In the genomic region with DNA sequence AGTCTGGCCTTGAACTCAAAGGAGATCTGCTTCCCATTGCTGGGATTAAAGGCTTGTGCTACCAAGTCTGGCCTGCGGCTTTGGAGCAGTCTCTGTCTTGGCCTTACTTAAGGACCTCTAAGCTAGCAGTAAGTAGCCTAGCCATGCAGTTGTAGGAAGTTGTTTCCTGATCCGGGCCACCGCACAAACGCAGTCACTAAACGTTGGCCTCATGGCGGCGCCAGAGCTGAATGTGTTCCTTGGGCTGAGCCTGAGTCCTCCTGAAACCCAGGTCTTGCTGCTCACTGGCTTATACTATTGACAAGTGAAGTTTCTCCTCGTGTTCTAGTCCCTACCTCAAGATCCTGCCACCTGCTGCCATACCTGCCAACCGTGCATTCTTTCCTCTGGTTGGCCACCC, we compare ENCODE assay signal across 12 mouse cellular contexts. TPM values are rescaled to one million over a fixed set of nuclear protein-coding genes. Genes with fewer than 3 reads are reported as not detected.
DNase-seq lines count a peak whose midpoint lies in the region; ATAC-seq and TF ChIP-seq lines count a peak whose summit lies in the region.
"Had no signal": no experiment of that assay in that cellular context is flagged by ENCODE, and none has a peak within 500 bp of the region (broad histone marks: within the 10 kb centered on the region; RNA-seq: fewer than 3 reads in every experiment).

No protein-coding gene starts in this region.

- H3K4me1 ChIP-seq in forebrain, embryonic 13.5 days: no peaks in the 10 kb centered on the region
- H3K4me1 ChIP-seq in forebrain, embryonic 15.5 days: no peaks in the 10 kb centered on the region
- no peaks in the 10 kb centered on the region for H3K4me1 ChIP-seq in liver, postnatal 0 days (ENCODE audit: insufficient read depth)
- no peaks in the 10 kb centered on the region; the same call in 1 of the 2 replicates for H3K4me1 ChIP-seq in liver, embryonic 11.5 days (replicated peaks; ENCODE audit: control insufficient read depth, insufficient read depth, low read length)
- H3K4me1 ChIP-seq in ES-Bruce4 (ENCODE audit: control insufficient read depth, insufficient read depth, low read length): no peaks in the 10 kb centered on the region
- no peaks in the 10 kb centered on the region for H3K4me1 ChIP-seq in embryonic facial prominence, embryonic 14.5 days (ENCODE audit: control insufficient read depth, insufficient read depth, low read length)
- H3K4me1 ChIP-seq: embryonic facial prominence, embryonic 13.5 days had no signal

- H3K27ac ChIP-seq in forebrain, embryonic 13.5 days: no peak overlapping the region
- no peak overlapping the region for H3K27ac ChIP-seq in forebrain, embryonic 15.5 days (replicated peaks)
- no peak overlapping the region for H3K27ac ChIP-seq in liver, postnatal 0 days (ENCODE audit: low read depth)
- H3K27ac ChIP-seq in liver, embryonic 11.5 days (ENCODE audit: low read depth, low read length): no peak overlapping the region
- H3K27ac ChIP-seq in ES-Bruce4 (ENCODE audit: insufficient read depth, low read length): no peak overlapping the region
- no peak overlapping the region for H3K27ac ChIP-seq in embryonic facial prominence, embryonic 14.5 days (replicated peaks; ENCODE audit: low read depth, low read length)
- H3K27ac ChIP-seq: embryonic facial prominence, embryonic 13.5 days; heart, embryonic 13.5 days had no signal

- H3K9me3 ChIP-seq in forebrain, embryonic 13.5 days (replicated peaks): no peaks in the 10 kb centered on the region
- H3K9me3 ChIP-seq in forebrain, embryonic 15.5 days: no peaks in the 10 kb centered on the region
- H3K9me3 ChIP-seq in liver, postnatal 0 days (ENCODE audit: low read length): no peaks in the 10 kb centered on the region
- H3K9me3 ChIP-seq in liver, embryonic 11.5 days (ENCODE audit: control insufficient read depth, low read length): no peaks in the 10 kb centered on the region
- no peaks in the 10 kb centered on the region for H3K9me3 ChIP-seq in ES-Bruce4 (replicated peaks; ENCODE audit: control insufficient read depth, insufficient read depth, low read length, poor library complexity, severe bottlenecking)
- H3K9me3 ChIP-seq in embryonic facial prominence, embryonic 14.5 days (ENCODE audit: control insufficient read depth, low read length): no peaks in the 10 kb centered on the region
- H3K9me3 ChIP-seq: embryonic facial prominence, embryonic 13.5 days; heart, embryonic 13.5 days had no signal

- H3K4me3 ChIP-seq in forebrain, embryonic 13.5 days: no peak overlapping the region
- H3K4me3 ChIP-seq in forebrain, embryonic 15.5 days: no peak overlapping the region
- no peak overlapping the region for H3K4me3 ChIP-seq in liver, postnatal 0 days (ENCODE audit: low read depth, low read length)
- no peak overlapping the region for H3K4me3 ChIP-seq in liver, embryonic 11.5 days (ENCODE audit: low read depth, low read length)
- no peak overlapping the region for H3K4me3 ChIP-seq in ES-Bruce4 (ENCODE audit: low read depth, low read length)
- H3K4me3 ChIP-seq in embryonic facial prominence, embryonic 14.5 days (ENCODE audit: low read depth, low read length): no peak overlapping the region
- H3K4me3 ChIP-seq: embryonic facial prominence, embryonic 13.5 days; heart, embryonic 13.5 days; myocyte had no signal

- no peak for TF ChIP-seq EP300 in liver, postnatal 0 days (IDR thresholded peaks at IDR 0.05; ENCODE audit: low read depth)
- TF ChIP-seq EP300 in ES-Bruce4 (IDR thresholded peaks at IDR 0.05; ENCODE audit: insufficient read depth, low read depth, low read length): no peak

- no peaks in the 10 kb centered on the region for H3K36me3 ChIP-seq in forebrain, embryonic 13.5 days (ENCODE audit: poor library complexity, severe bottlenecking)
- H3K36me3 ChIP-seq in forebrain, embryonic 15.5 days: no peaks in the 10 kb centered on the region
- H3K36me3 ChIP-seq in liver, postnatal 0 days (replicated peaks; ENCODE audit: insufficient read depth, low read length): no peaks in the 10 kb centered on the region
- no peaks in the 10 kb centered on the region for H3K36me3 ChIP-seq in liver, embryonic 11.5 days (ENCODE audit: control insufficient read depth, insufficient read depth, low read length)
- no peaks in the 10 kb centered on the region for H3K36me3 ChIP-seq in ES-Bruce4 (ENCODE audit: control insufficient read depth, insufficient read depth, low read length, poor library complexity, severe bottlenecking)
- no peaks in the 10 kb centered on the region for H3K36me3 ChIP-seq in embryonic facial prominence, embryonic 14.5 days (ENCODE audit: control insufficient read depth, insufficient read depth, low read length)
- H3K36me3 ChIP-seq: embryonic facial prominence, embryonic 13.5 days had no signal

- no peak overlapping the region for H3K9ac ChIP-seq in forebrain, embryonic 13.5 days
- no peak overlapping the region for H3K9ac ChIP-seq in forebrain, embryonic 15.5 days (replicated peaks)
- H3K9ac ChIP-seq in liver, postnatal 0 days (replicated peaks): no peak overlapping the region
- H3K9ac ChIP-seq in liver, embryonic 11.5 days (ENCODE audit: low read depth, low read length): no peak overlapping the region
- H3K9ac ChIP-seq in ES-Bruce4 (ENCODE audit: low read depth, poor library complexity, severe bottlenecking): no peak overlapping the region
- H3K9ac ChIP-seq in embryonic facial prominence, embryonic 14.5 days (ENCODE audit: low read depth, low read length): no peak overlapping the region
- H3K9ac ChIP-seq: embryonic facial prominence, embryonic 13.5 days; heart, embryonic 13.5 days had no signal

- no peak overlapping the region for H3K4me2 ChIP-seq in forebrain, embryonic 13.5 days
- no peak overlapping the region for H3K4me2 ChIP-seq in forebrain, embryonic 15.5 days (replicated peaks)
- H3K4me2 ChIP-seq in liver, postnatal 0 days (ENCODE audit: low read depth, low read length): no peak overlapping the region
- no peak overlapping the region for H3K4me2 ChIP-seq in liver, embryonic 11.5 days
- no peak overlapping the region for H3K4me2 ChIP-seq in embryonic facial prominence, embryonic 14.5 days (ENCODE audit: low read depth, low read length)
- H3K4me2 ChIP-seq: embryonic facial prominence, embryonic 13.5 days; heart, embryonic 13.5 days had no signal

- no peaks in the 10 kb centered on the region for H3K27me3 ChIP-seq in forebrain, embryonic 13.5 days
- H3K27me3 ChIP-seq in forebrain, embryonic 15.5 days: no peaks in the 10 kb centered on the region
- no peaks in the 10 kb centered on the region for H3K27me3 ChIP-seq in liver, postnatal 0 days (ENCODE audit: insufficient read depth, low read length)
- no peaks in the 10 kb centered on the region for H3K27me3 ChIP-seq in liver, embryonic 11.5 days (replicated peaks; ENCODE audit: control insufficient read depth, insufficient read depth, low read length)
- no peaks in the 10 kb centered on the region for H3K27me3 ChIP-seq in ES-Bruce4 (ENCODE audit: control insufficient read depth, insufficient read depth, low read length, poor library complexity, severe bottlenecking)
- no peaks in the 10 kb centered on the region for H3K27me3 ChIP-seq in embryonic facial prominence, embryonic 14.5 days (replicated peaks; ENCODE audit: control insufficient read depth, insufficient read depth, low read length)
- H3K27me3 ChIP-seq: embryonic facial prominence, embryonic 13.5 days; heart, embryonic 13.5 days had no signal

- 54% methylated on average over 9 of the region's 9 CpGs for WGBS in forebrain, embryonic 13.5 days
- WGBS in forebrain, embryonic 15.5 days: 50% methylated on average over 9 of the region's 9 CpGs
- WGBS in liver, postnatal 0 days (ENCODE audit: insufficient replicate concordance): 59% methylated on average over 9 of the region's 9 CpGs
- 48% methylated on average over 9 of the region's 9 CpGs for WGBS in liver, embryonic 11.5 days
- WGBS in embryonic facial prominence, embryonic 14.5 days: 44% methylated on average over 9 of the region's 9 CpGs

- peak; percentile 22; the same call in 1 of the 2 replicates for ATAC-seq in forebrain, embryonic 13.5 days
- no peak for ATAC-seq in forebrain, embryonic 15.5 days (replicated peaks)
- no peak for ATAC-seq in liver, postnatal 0 days
- no peak for ATAC-seq in liver, embryonic 11.5 days (replicated peaks; ENCODE audit: low FRiP score)
- ATAC-seq in embryonic facial prominence, embryonic 14.5 days (ENCODE audit: low read depth): no peak
- ATAC-seq in frontal cortex, adult (ENCODE audit: low TSS enrichment): no peak
- no peak for ATAC-seq in CD4-positive, CD25-positive, alpha-beta regulatory T cell, adult 4 months

- TF ChIP-seq CTCF in liver, postnatal 0 days (IDR thresholded peaks at IDR 0.05; ENCODE audit: low read depth): peak; percentile 34; the same call in 1 of the 2 replicates
- TF ChIP-seq CTCF in ES-Bruce4 (IDR thresholded peaks at IDR 0.05; ENCODE audit: low read depth, low read length): peak; percentile 52

- no peak for DNase-seq in liver, postnatal 0 days
- DNase-seq in liver, embryonic 11.5 days (ENCODE audit: low spot score): no peak
- DNase-seq in embryonic facial prominence, embryonic 14.5 days (ENCODE audit: low spot score): peak; percentile 16
- DNase-seq: right cerebral cortex, adult 18-20 months had no signal

- no peak for TF ChIP-seq POLR2A in ES-Bruce4 (IDR thresholded peaks at IDR 0.05; ENCODE audit: insufficient read depth, low read length)

RNA-seq across cellular contexts. Expression of gene Palld, which starts 28.5 kb away (rescaled TPM):
- 30.2 and 33.8 TPM in 2 replicates for polyA plus RNA-seq in forebrain, embryonic 13.5 days (2015; fragmentation: Nextera tagmentation; extraction: Ambion mirVana)
- polyA plus RNA-seq in forebrain, embryonic 15.5 days (2015; fragmentation: Nextera tagmentation; extraction: Ambion mirVana): 19.0 and 19.4 TPM in 2 replicates
- polyA plus RNA-seq in liver, postnatal 0 days (2015; fragmentation: Nextera tagmentation; extraction: Ambion mirVana): 10.2 and 11.7 TPM in 2 replicates
- polyA plus RNA-seq in liver, embryonic 11.5 days (2014; fragmentation: Nextera tagmentation; extraction: Ambion mirVana): 16.1 and 22.9 TPM in 2 replicates
- polyA plus RNA-seq in ES-Bruce4 (2011; ENCODE audit: insufficient read depth, insufficient read length, low read depth, missing spikeins): 60.2 and 63.6 TPM in 2 replicates
- 95.5 and 96.3 TPM in 2 replicates for polyA plus RNA-seq in embryonic facial prominence, embryonic 14.5 days (2014; fragmentation: Nextera tagmentation; extraction: Ambion mirVana)
- polyA plus RNA-seq in CD4-positive, CD25-positive, alpha-beta regulatory T cell, adult 4 months (2017; shearing (Covaris generic)): under 1 TPM; 0.79 to 0.89 TPM

RNA-seq across cellular contexts. Expression of gene Ddx60, which starts 53.9 kb away (rescaled TPM):
- polyA plus RNA-seq in forebrain, embryonic 13.5 days (2015; fragmentation: Nextera tagmentation; extraction: Ambion mirVana): 0.10 and 0.21 TPM in 2 replicates
- polyA plus RNA-seq in forebrain, embryonic 15.5 days (2015; fragmentation: Nextera tagmentation; extraction: Ambion mirVana): 0.33 and 0.45 TPM in 2 replicates
- 2.7 TPM in 2 replicates for polyA plus RNA-seq in liver, postnatal 0 days (2015; fragmentation: Nextera tagmentation; extraction: Ambion mirVana)
- 0.63 and 0.69 TPM in 2 replicates for polyA plus RNA-seq in liver, embryonic 11.5 days (2014; fragmentation: Nextera tagmentation; extraction: Ambion mirVana)
- polyA plus RNA-seq in ES-Bruce4 (2011; ENCODE audit: insufficient read depth, insufficient read length, low read depth, missing spikeins): 1.3 and 1.5 TPM in 2 replicates
- 0.82 and 1.3 TPM in 2 replicates for polyA plus RNA-seq in embryonic facial prominence, embryonic 14.5 days (2014; fragmentation: Nextera tagmentation; extraction: Ambion mirVana)
- polyA plus RNA-seq in CD4-positive, CD25-positive, alpha-beta regulatory T cell, adult 4 months (2017; shearing (Covaris generic)): 10 to 100 TPM; 53.0 to 57.9 TPM

Comparison
In these comparisons a context has a peak if more than half of its experiments do, and no peak if none do; other contexts are left out.
1. RNA of gene Ddx60, which starts 53.9 kb away (polyA plus RNA-seq): 53.0 to 57.9 TPM in CD4-positive, CD25-positive, alpha-beta regulatory T cell, adult 4 months; 2.7 TPM in liver, postnatal 0 days, 1.3 to 1.5 TPM in ES-Bruce4, 0.82 to 1.3 TPM in embryonic facial prominence, embryonic 14.5 days, 0.63 to 0.69 TPM in liver, embryonic 11.5 days, 0.33 to 0.45 TPM in forebrain, embryonic 15.5 days and 0.10 to 0.21 TPM in forebrain, embryonic 13.5 days; every median in the first group is over 10 times any median in the second.